Mouse (Mus musculus) limb, embryonic 12.5 days (tissue): ENCODE data around the gene Olfr1106. TPM values are rescaled to one million over a fixed set of nuclear protein-coding genes. Genes with fewer than 3 reads are reported as not detected.

Source experiments
- ATAC-seq: fragments of 200-750 bp; cut with Nextera tagmentation; 2 replicates; pipeline ENCODE4 v1.8.0; 2017; ENCODE audit warnings: low read depth, moderate TSS enrichment; ENCODE audit not compliant: insufficient number of reproducible peaks, insufficient read depth, low FRiP score, low TSS enrichment
- H3K27ac ChIP-seq: fragments of 300-500 bp; sonication (generic); 2 replicates; pipeline ENCODE4 v1.5.1; 2016; ENCODE audit warnings: mild to moderate bottlenecking, moderate library complexity
- H3K27me3 ChIP-seq: fragments of 300-500 bp; sonication (generic); 2 replicates; pipeline ENCODE4 v1.6.1; 2016; ENCODE audit warnings: mild to moderate bottlenecking, moderate library complexity
- H3K36me3 ChIP-seq: fragments of 300-500 bp; sonication (generic); 2 replicates; pipeline ENCODE4 v1.6.1; 2016; ENCODE audit warnings: mild to moderate bottlenecking, moderate library complexity
- H3K4me1 ChIP-seq: fragments of 300-500 bp; sonication (generic); replicated peaks from 2 replicates; pipeline ENCODE4 v1.6.1; 2016
- H3K4me2 ChIP-seq: fragments of 300-500 bp; sonication (generic); 2 replicates; pipeline ENCODE4 v1.6.1; 2016; ENCODE audit warnings: mild to moderate bottlenecking, moderate library complexity
- H3K4me3 ChIP-seq: fragments of 300-500 bp; sonication (generic); replicated peaks from 2 replicates; pipeline ENCODE4 v1.5.1; 2016; ENCODE audit warnings: mild to moderate bottlenecking
- H3K9ac ChIP-seq: fragments of 300-500 bp; sonication (generic); replicated peaks from 2 replicates; pipeline ENCODE4 v1.6.1; 2016; ENCODE audit warnings: mild to moderate bottlenecking, moderate library complexity
- H3K9me3 ChIP-seq: fragments of 300-500 bp; sonication (generic); 2 replicates; pipeline ENCODE4 v1.6.1; 2016; ENCODE audit warnings: mild to moderate bottlenecking, moderate library complexity
- WGBS: fragments of 180-500 bp; shearing (Covaris S2); methylation state at CpG from one replicate; pipeline ENCODE4 v1.1.7; 2016; 5-methylcytosine and 5-hydroxymethylcytosine counted together
- polyA plus RNA-seq: library from polyadenylated mRNA; unstranded; fragments of >200 nt; fragmentation: Nextera tagmentation; extraction: Ambion mirVana; gene quantifications from 2 replicates; pipeline ENCODE4 v1.2.1, GENCODE M21; 2016

Gene Olfr1106
- not detected in 2 replicates for polyA plus RNA-seq

GRCm38 (mm10) chr2:87052173-87052572 lies at the start of gene Olfr1106:
Gene Olfr1106 (minus strand): TSS chr2:87052273.
- Histone ChIP-seq H3K4me3 (no peak within 1 kb of the TSS), H3K27ac (no peak within 1 kb of the TSS), H3K27me3 (no peaks in the 10 kb centered on the region), H3K4me1 (no peaks in the 10 kb centered on the region), H3K9me3 (no peaks in the 10 kb centered on the region), H3K36me3 (no peaks in the 10 kb centered on the region), H3K9ac (no peak within 1 kb of the TSS), H3K4me2 (no peak within 1 kb of the TSS)
- WGBS, result 78% methylated on average over 1 of the region's 1 CpGs
- no peak for ATAC-seq

- H3K4me2 ChIP-seq, result no peak within 1 kb of the TSS
- 82% methylated on average over 1 of the region's 1 CpGs for WGBS
- H3K27ac ChIP-seq, result no peak within 1 kb of the TSS
- no peaks in the 10 kb centered on the region for H3K36me3 ChIP-seq
- no peak within 1 kb of the TSS for H3K9ac ChIP-seq
- no peaks in the 10 kb centered on the region for H3K9me3 ChIP-seq
- H3K27me3 ChIP-seq, result no peaks in the 10 kb centered on the region
- no peaks in the 10 kb centered on the region for H3K4me1 ChIP-seq
- no peak within 1 kb of the TSS for H3K4me3 ChIP-seq
- no peak for ATAC-seq
Measured at GRCm38 (mm10) chr2:87095908-87096307, 43.8 kb upstream of the Olfr1106 start, which contains the start of gene Olfr1109. Gene Olfr1109 (minus strand): TSS chr2:87096008.

- Histone ChIP-seq H3K27me3 (no peaks in the 10 kb centered on the region), H3K9ac (no peak within 1 kb of the TSS), H3K36me3 (no peaks in the 10 kb centered on the region), H3K4me3 (no peak within 1 kb of the TSS), H3K9me3 (no peaks in the 10 kb centered on the region), H3K27ac (no peak within 1 kb of the TSS), H3K4me1 (no peaks in the 10 kb centered on the region), H3K4me2 (no peak within 1 kb of the TSS)
- WGBS, result 80% methylated on average over 1 of the region's 1 CpGs
- no peak for ATAC-seq
Measured at GRCm38 (mm10) chr2:87075717-87076116, 23.6 kb upstream of the Olfr1106 start, which contains the start of gene Olfr1107. Gene Olfr1107 (minus strand): TSS chr2:87075817.

- no peak within 1 kb of the TSS for H3K27ac ChIP-seq
- no peak for ATAC-seq
- no peaks in the 10 kb centered on the region for H3K9me3 ChIP-seq
- H3K27me3 ChIP-seq, result no peaks in the 10 kb centered on the region
- H3K9ac ChIP-seq, result no peak within 1 kb of the TSS
- H3K4me2 ChIP-seq, result no peak within 1 kb of the TSS
- no peak within 1 kb of the TSS for H3K4me3 ChIP-seq
- H3K4me1 ChIP-seq, result no peaks in the 10 kb centered on the region
- H3K36me3 ChIP-seq, result no peaks in the 10 kb centered on the region
Measured at GRCm38 (mm10) chr2:87036431-87036830, 15.6 kb downstream of the Olfr1106 start, which contains the start of gene Olfr1105. Gene Olfr1105 (minus strand): TSS chr2:87036531.

GRCm38 (mm10) chr2:87026980-87027379 lies 25.1 kb downstream of the Olfr1106 start, which contains the start of gene Olfr1104:
Gene Olfr1104 (minus strand): TSS chr2:87027080.
- Histone ChIP-seq H3K36me3 (no peaks in the 10 kb centered on the region), H3K27ac (no peak within 1 kb of the TSS), H3K9me3 (no peaks in the 10 kb centered on the region), H3K9ac (no peak within 1 kb of the TSS), H3K4me2 (no peak within 1 kb of the TSS), H3K27me3 (no peaks in the 10 kb centered on the region), H3K4me3 (no peak within 1 kb of the TSS), H3K4me1 (no peaks in the 10 kb centered on the region)
- ATAC-seq, result no peak
- 87% methylated on average over 1 of the region's 1 CpGs for WGBS

GRCm38 (mm10) chr2:86998098-86998497 lies 54.0 kb downstream of the Olfr1106 start, which contains the start of gene Olfr1102:
Gene Olfr1102 (plus strand): TSS chr2:86998398.
- Histone ChIP-seq H3K4me3 (no peak within 1 kb of the TSS), H3K9ac (no peak within 1 kb of the TSS), H3K4me2 (no peak within 1 kb of the TSS), H3K4me1 (no peaks in the 10 kb centered on the region), H3K27ac (no peak within 1 kb of the TSS), H3K9me3 (no peaks in the 10 kb centered on the region), H3K36me3 (no peaks in the 10 kb centered on the region), H3K27me3 (no peaks in the 10 kb centered on the region)
- no peak for ATAC-seq

Other genes starting within 250 kb of the Olfr1106 start
- not detected in 2 replicates for gene Olfr141, start 242.3 kb downstream of the Olfr1106 start, polyA plus RNA-seq
- gene Olfr1094, start 227.6 kb downstream of the Olfr1106 start, polyA plus RNA-seq, result not detected in 2 replicates
- gene Olfr1095, start 200.6 kb downstream of the Olfr1106 start, polyA plus RNA-seq, result not detected in 2 replicates
- gene Gm13723, start 177.5 kb downstream of the Olfr1106 start, polyA plus RNA-seq, result not detected in 2 replicates
- gene Olfr1097, start 160.1 kb downstream of the Olfr1106 start, polyA plus RNA-seq, result not detected in 2 replicates
- not detected in 2 replicates for gene Olfr1098, start 127.7 kb downstream of the Olfr1106 start, polyA plus RNA-seq
- not detected in 2 replicates for gene Olfr1099, start 91.6 kb downstream of the Olfr1106 start, polyA plus RNA-seq
- gene Olfr1100, start 72.3 kb downstream of the Olfr1106 start, polyA plus RNA-seq, result not detected in 2 replicates
- not detected in 2 replicates for gene Olfr1101, start 61.1 kb downstream of the Olfr1106 start, polyA plus RNA-seq
- gene Olfr1102, start 53.9 kb downstream of the Olfr1106 start, polyA plus RNA-seq, result not detected in 2 replicates
- not detected in 2 replicates for gene Olfr1104, start 25.2 kb downstream of the Olfr1106 start, polyA plus RNA-seq
- gene Olfr1105, start 15.7 kb downstream of the Olfr1106 start, polyA plus RNA-seq, result not detected in 2 replicates
- gene Olfr1107, start 23.5 kb upstream of the Olfr1106 start, polyA plus RNA-seq, result not detected in 2 replicates
- gene Olfr1109, start 43.7 kb upstream of the Olfr1106 start, polyA plus RNA-seq, result not detected in 2 replicates
- gene Olfr259, start 62.3 kb upstream of the Olfr1106 start, polyA plus RNA-seq, result not detected in 2 replicates
- not detected in 2 replicates for gene Olfr1110, start 88.0 kb upstream of the Olfr1106 start, polyA plus RNA-seq
- not detected in 2 replicates for gene Olfr1111, start 100.4 kb upstream of the Olfr1106 start, polyA plus RNA-seq
- not detected in 2 replicates for gene Olfr1112, start 135.5 kb upstream of the Olfr1106 start, polyA plus RNA-seq
- not detected in 2 replicates for gene Olfr1113, start 156.7 kb upstream of the Olfr1106 start, polyA plus RNA-seq
- gene Olfr1115, start 195.7 kb upstream of the Olfr1106 start, polyA plus RNA-seq, result not detected in 2 replicates
- gene Olfr1116, start 215.3 kb upstream of the Olfr1106 start, polyA plus RNA-seq, result not detected in 2 replicates